Mouse (Mus musculus): ENCODE data around the gene Cfap300.

- TF ChIP-seq POLR2A (IDR thresholded peaks at IDR 0.05; ENCODE audit: control insufficient read depth in 1 of 2, insufficient read depth in 1 of 2, low read depth in 1 of 2, low read length in 2 of 2, poor library complexity in 1 of 2) (no peak), ELF1 (IDR thresholded peaks at IDR 0.05; ENCODE audit: low read depth, low read length) (no peak), CTCF (IDR thresholded peaks at IDR 0.05 in 2 of 3, conservative IDR thresholded peaks at IDR 0.05 in 1 of 3; ENCODE audit: control insufficient read depth in 1 of 3, insufficient read depth in 1 of 3, low read depth in 2 of 3, low read length in 3 of 3, poor library complexity in 1 of 3, severe bottlenecking in 1 of 3) (no peak), POLR2AphosphoS5 (IDR thresholded peaks at IDR 0.05; ENCODE audit: borderline replicate concordance, low read depth, low read length) (no peak), E2F4 (IDR thresholded peaks at IDR 0.05; ENCODE audit: borderline replicate concordance, low read depth, low read length) (no peak), KAT2A (conservative IDR thresholded peaks at IDR 0.05; ENCODE audit: low read depth, low read length) (no peak), GATA1 (IDR thresholded peaks at IDR 0.05; ENCODE audit: low read depth, low read length) (no peak), ZMIZ1 (IDR thresholded peaks at IDR 0.05; ENCODE audit: low read depth, low read length) (no peak), SIN3A (IDR thresholded peaks at IDR 0.05; ENCODE audit: low read length) (no peak), CHD2 (IDR thresholded peaks at IDR 0.05; ENCODE audit: low read length) (no peak), MAX (IDR thresholded peaks at IDR 0.05; ENCODE audit: low read length) (no peak), ZKSCAN1 (IDR thresholded peaks at IDR 0.05; ENCODE audit: low read depth, low read length) (no peak)
These were observed 393 bp upstream of the Cfap300 start for GRCm38 (mm10) chr9:8043044-8043387.
